Mouse (Mus musculus) limb, embryonic 10.5 days (tissue): Measurements from ENCODE around the gene Dmrtb1. TPM values are rescaled to one million over a fixed set of nuclear protein-coding genes. Genes with fewer than 3 reads are reported as not detected.

Source experiments
- DNase-seq: peaks from one replicate; pipeline ENCODE4 v3.0.0-alpha.2; 2017; ENCODE audit warnings: low spot score
- H3K27ac ChIP-seq: fragments of 300-500 bp; sonication (generic); 2 replicates; pipeline ENCODE4 v1.5.1; 2016; ENCODE audit warnings: mild to moderate bottlenecking
- H3K27me3 ChIP-seq: fragments of 300-500 bp; sonication (generic); 2 replicates; pipeline ENCODE4 v1.6.1; 2016; ENCODE audit warnings: low read depth, mild to moderate bottlenecking; ENCODE audit not compliant: poor library complexity, severe bottlenecking
- H3K36me3 ChIP-seq: fragments of 300-500 bp; sonication (generic); 2 replicates; pipeline ENCODE4 v1.6.1; 2016; ENCODE audit warnings: mild to moderate bottlenecking, moderate library complexity
- H3K4me1 ChIP-seq: fragments of 300-500 bp; sonication (generic); 2 replicates; pipeline ENCODE4 v1.6.1; 2016
- H3K4me3 ChIP-seq: fragments of 300-500 bp; sonication (generic); 2 replicates; pipeline ENCODE4 v1.5.1; 2016; ENCODE audit warnings: mild to moderate bottlenecking, moderate library complexity
- H3K9me3 ChIP-seq: fragments of 300-500 bp; sonication (generic); replicated peaks from 2 replicates; pipeline ENCODE4 v1.6.1; 2016; ENCODE audit warnings: mild to moderate bottlenecking
- WGBS: fragments of 180-500 bp; shearing (Covaris S2); methylation state at CpG from one replicate; pipeline ENCODE4 v1.1.7; 2016; 5-methylcytosine and 5-hydroxymethylcytosine counted together
- microRNA-seq: library from miRNA; unstranded; fragments of <30 nt; microRNA quantifications from one replicate; pipeline ENCODE4, GENCODE M21; 2017
- polyA plus RNA-seq: library from polyadenylated mRNA; unstranded; fragments of >200 nt; fragmentation: Nextera tagmentation; extraction: Ambion mirVana; gene quantifications from 2 replicates; pipeline ENCODE4 v1.2.1, GENCODE M21; 2016

Dmrtb1 gene
- polyA plus RNA-seq, 1 experiment from 2014 or later: 0.21 TPM

DNA sequence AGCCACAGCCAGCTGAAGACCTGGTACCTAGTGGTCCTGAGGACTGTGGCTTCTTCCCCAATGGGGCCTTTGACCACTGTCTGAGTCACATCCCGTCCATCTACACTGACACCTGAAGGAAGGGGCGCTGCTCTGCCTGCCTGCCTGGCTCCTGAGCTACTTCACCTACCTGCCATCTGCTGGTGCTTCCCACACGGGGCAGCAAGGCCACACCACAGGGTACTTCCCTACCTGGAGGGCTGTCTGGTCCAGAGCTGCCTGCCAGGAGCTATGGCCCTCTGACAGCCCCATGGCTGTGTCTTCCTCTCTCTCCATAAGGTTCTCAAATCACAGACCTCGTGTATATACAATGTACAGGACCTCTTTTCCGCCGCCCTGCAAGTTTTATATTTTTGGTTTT, 49.4 kb downstream of the Dmrtb1 start:
- peaks cover 62% of the 10 kb centered on the region for H3K4me1 ChIP-seq
- WGBS: 69% methylated on average over 6 of the region's 6 CpGs

DNA sequence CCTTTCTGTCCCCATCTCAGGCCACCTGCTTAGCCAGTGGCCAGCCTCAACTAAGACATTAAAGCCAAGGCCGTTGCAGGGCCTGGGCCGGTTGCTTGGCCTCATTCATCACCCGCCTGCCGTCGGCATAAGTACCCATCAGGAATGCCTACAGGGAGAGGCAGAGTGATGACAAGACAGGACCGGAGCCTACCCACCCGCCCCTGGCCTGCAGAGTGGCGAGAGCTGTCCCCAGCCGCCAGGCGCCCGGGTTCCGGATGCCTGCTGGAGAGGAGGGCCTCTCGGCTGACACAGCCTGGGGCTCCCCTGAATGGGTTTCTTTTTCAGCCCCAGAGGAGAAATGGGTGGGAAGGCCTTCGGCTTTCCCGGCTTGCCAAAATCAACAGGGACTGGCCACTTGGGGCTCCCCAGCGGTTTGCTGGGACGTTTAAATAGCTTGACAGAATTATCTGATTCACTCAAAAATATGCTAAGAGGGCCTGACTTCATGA, 55.1 kb downstream of the Dmrtb1 start:
- peak overlapping the region; percentile 56; the same call in 1 of the 2 replicates for H3K27ac ChIP-seq
- no peak overlapping the region for H3K4me3 ChIP-seq
- peaks cover 76% of the 10 kb centered on the region for H3K27me3 ChIP-seq
- no peak for DNase-seq
- no peaks in the 10 kb centered on the region for H3K9me3 ChIP-seq
- H3K36me3 ChIP-seq: no peaks in the 10 kb centered on the region
- peaks cover 73% of the 10 kb centered on the region for H3K4me1 ChIP-seq
- 60% methylated on average over 17 of the region's 17 CpGs for whole genome bisulfite sequencing

More for the DNA sequence above, 49.4 kb downstream of the Dmrtb1 start:
- no peak for DNase-seq
- Histone ChIP-seq H3K36me3 (no peaks in the 10 kb centered on the region), H3K27ac (0 out of 2 replicates have a peak overlapping the region, but pooled peaks have one; percentile 14), H3K27me3 (peaks cover 59% of the 10 kb centered on the region), H3K4me3 (no peak overlapping the region), H3K9me3 (no peaks in the 10 kb centered on the region)

DNA sequence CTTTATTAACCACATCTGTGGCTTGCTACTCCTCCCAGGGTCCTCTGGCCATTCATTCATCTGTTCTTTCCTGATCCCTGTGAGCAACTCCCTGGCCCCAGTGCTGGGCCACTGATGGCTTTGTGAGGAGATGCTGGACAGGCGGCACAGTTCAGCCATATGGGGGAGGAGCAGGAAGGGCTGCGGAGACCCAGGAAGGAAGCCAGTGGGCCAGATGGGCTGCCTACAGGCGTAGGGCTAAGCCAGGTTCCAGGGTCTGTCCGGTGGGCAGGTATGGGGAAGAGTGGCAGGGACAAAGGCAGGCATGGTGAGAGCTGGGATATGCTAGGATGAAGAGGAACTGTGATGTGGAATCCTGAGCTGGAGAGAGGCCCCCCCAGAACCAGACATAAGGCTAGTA, 55.8 kb downstream of the Dmrtb1 start:
- 68% methylated on average over 4 of the region's 4 CpGs for WGBS
- H3K27me3 ChIP-seq: peaks cover 82% of the 10 kb centered on the region
- no peaks in the 10 kb centered on the region for H3K9me3 ChIP-seq
- H3K4me3 ChIP-seq: no peak overlapping the region
- no peaks in the 10 kb centered on the region for H3K36me3 ChIP-seq
- no peak for DNase-seq
- peak overlapping the region; percentile 56 for H3K27ac ChIP-seq
- H3K4me1 ChIP-seq: peaks cover 72% of the 10 kb centered on the region

Small RNA genes within 50 kb of the gene (microRNA-seq; reads per million reads assigned to microRNA genes)
- not detected for gene Gm25123

Other genes with a start within 250 kb of the Dmrtb1 start
- gene Glis1, start 249.6 kb downstream of the Dmrtb1 start, polyA plus RNA-seq: 5.1 and 9.9 TPM in 2 replicates
- gene Lrp8, start 118.0 kb upstream of the Dmrtb1 start, polyA plus RNA-seq: 7.3 and 7.9 TPM in 2 replicates
- 242 and 271 TPM in 2 replicates for gene Magoh, start 195.5 kb upstream of the Dmrtb1 start, polyA plus RNA-seq
- gene 0610037L13Rik, start 205.6 kb upstream of the Dmrtb1 start, polyA plus RNA-seq: 104 and 117 TPM in 2 replicates
- 39.7 and 41.6 TPM in 2 replicates for gene Cpt2, start 239.4 kb upstream of the Dmrtb1 start, polyA plus RNA-seq